Mouse (Mus musculus) cortical plate, adult 2 months (tissue): ENCODE results near the gene G0s2. TPM values are rescaled to one million over a fixed set of nuclear protein-coding genes. Genes with fewer than 3 reads are reported as not detected.

ENCODE experiments used
- H3K27ac ChIP-seq: fragments of 200-500 bp; 2 replicates; pipeline ENCODE4 v1.5.1; 2012; ENCODE audit warnings: low read length, control low read depth, inconsistent platforms; ENCODE audit not compliant: insufficient read depth
- H3K4me1 ChIP-seq: fragments of 200-500 bp; 2 replicates; pipeline ENCODE4 v1.6.1; 2011; ENCODE audit warnings: low read length; ENCODE audit not compliant: control insufficient read depth, insufficient read depth
- H3K4me3 ChIP-seq: fragments of 200-500 bp; 2 replicates; pipeline ENCODE4 v1.5.1; 2011; ENCODE audit warnings: mild to moderate bottlenecking, low read length, control low read depth; ENCODE audit not compliant: insufficient read depth
- CTCF ChIP-seq: fragments of 200-500 bp; IDR thresholded peaks from 2 replicates; pipeline ENCODE4 v1.5.1; 2011; ENCODE audit warnings: mild to moderate bottlenecking, control low read depth, low read length; ENCODE audit not compliant: insufficient read depth; ENCODE audit errors: extremely low read depth
- POLR2A ChIP-seq: fragments of 200-500 bp; IDR thresholded peaks from 2 replicates; pipeline ENCODE4 v1.6.1; 2011; ENCODE audit warnings: mild to moderate bottlenecking, low read length, control low read depth; ENCODE audit not compliant: insufficient read depth; ENCODE audit errors: extremely low read depth
- polyA plus RNA-seq: library from polyadenylated mRNA; depleted of rRNA; stranded (reverse); fragments of >200 nt; gene quantifications from 2 replicates; pipeline ENCODE4 v1.2.3, GENCODE M21; 2012

G0s2 gene
- polyA plus RNA-seq, 1 experiment, result 22.6 TPM

GRCm38 (mm10) chr1:193306832-193307231, 33.8 kb upstream of the G0s2 start:
- no peak overlapping the region for H3K27ac ChIP-seq
- no peak for TF ChIP-seq POLR2A
- TF ChIP-seq CTCF, result no peak
- no peak overlapping the region for H3K4me3 ChIP-seq
- H3K4me1 ChIP-seq, result no peaks in the 10 kb centered on the region; the same call in none of the 2 replicates

GRCm38 (mm10) chr1:193305386-193305785, 32.4 kb upstream of the G0s2 start:
- Histone ChIP-seq H3K27ac (no peak overlapping the region), H3K4me3 (no peak overlapping the region), H3K4me1 (no peaks in the 10 kb centered on the region; the same call in 1 of the 2 replicates)
- TF ChIP-seq CTCF (no peak), POLR2A (no peak)

- Histone ChIP-seq H3K27ac (no peak overlapping the region), H3K4me3 (no peak overlapping the region), H3K4me1 (peaks cover 2% of the 10 kb centered on the region)
- TF ChIP-seq POLR2A (no peak), CTCF (no peak)
Observed at GRCm38 (mm10) chr1:193303096-193303495, 30.1 kb upstream of the G0s2 start.

- H3K4me1 ChIP-seq, result peaks cover 2% of the 10 kb centered on the region
- TF ChIP-seq POLR2A (no peak), CTCF (no peak)
- no peak overlapping the region for H3K4me3 ChIP-seq
- no peak overlapping the region for H3K27ac ChIP-seq
Observed at GRCm38 (mm10) chr1:193302093-193302405, 29.0 kb upstream of the G0s2 start.

- H3K4me1 ChIP-seq, result peaks cover 4% of the 10 kb centered on the region
- H3K4me3 ChIP-seq, result no peak overlapping the region
- TF ChIP-seq POLR2A, result no peak
- TF ChIP-seq CTCF, result no peak
- H3K27ac ChIP-seq, result no peak overlapping the region
Observed at GRCm38 (mm10) chr1:193301216-193302092, 28.4 kb upstream of the G0s2 start.

GRCm38 (mm10) chr1:193299995-193300394, 27.0 kb upstream of the G0s2 start:
- Histone ChIP-seq H3K4me1 (peaks cover 5% of the 10 kb centered on the region), H3K4me3 (no peak overlapping the region), H3K27ac (no peak overlapping the region)
- no peak for TF ChIP-seq POLR2A
- TF ChIP-seq CTCF, result no peak

GRCm38 (mm10) chr1:193298141-193298765, 25.2 kb upstream of the G0s2 start:
- Histone ChIP-seq H3K4me1 (peaks cover 5% of the 10 kb centered on the region), H3K4me3 (no peak overlapping the region), H3K27ac (no peak overlapping the region)
- TF ChIP-seq CTCF, result no peak
- no peak for TF ChIP-seq POLR2A

- Histone ChIP-seq H3K27ac (no peak overlapping the region), H3K4me1 (peaks cover 5% of the 10 kb centered on the region), H3K4me3 (no peak overlapping the region)
- TF ChIP-seq POLR2A, result no peak
- no peak for TF ChIP-seq CTCF
Observed at GRCm38 (mm10) chr1:193295920-193296319, 22.9 kb upstream of the G0s2 start.

- Histone ChIP-seq H3K4me1 (peaks cover 5% of the 10 kb centered on the region), H3K27ac (no peak overlapping the region), H3K4me3 (no peak overlapping the region)
- TF ChIP-seq CTCF, result no peak
- no peak for TF ChIP-seq POLR2A
Observed at GRCm38 (mm10) chr1:193293926-193294325, 20.9 kb upstream of the G0s2 start.

- Histone ChIP-seq H3K4me1 (peaks cover 4% of the 10 kb centered on the region; the same call in 1 of the 2 replicates), H3K4me3 (no peak overlapping the region), H3K27ac (no peak overlapping the region)
- TF ChIP-seq POLR2A (no peak), CTCF (no peak)
Observed at GRCm38 (mm10) chr1:193293039-193293438, 20.0 kb upstream of the G0s2 start.
